Mouse (Mus musculus) CH12.LX (cell line): ENCODE results near the gene Wdpcp.

Source experiments
- BHLHE40 ChIP-seq: IDR thresholded peaks from 2 replicates; pipeline ENCODE4 v1.6.1; 2011; ENCODE audit warnings: mild to moderate bottlenecking, low read depth, low read length, improper control_type of control experiment
- CHD2 ChIP-seq: IDR thresholded peaks from 2 replicates; pipeline ENCODE4 v1.6.1; 2011; ENCODE audit warnings: low read length, improper control_type of control experiment
- CTCF ChIP-seq, 2 experiments: IDR thresholded peaks in 1 of 2; conservative IDR thresholded peaks in 1 of 2; 2 replicates each; pipeline ENCODE4 v1.5.1; 2011 to 2012; ENCODE audit warnings: low read depth in 2 of 2, low read length in 2 of 2, improper control_type of control experiment in 1 of 2, inconsistent platforms in 1 of 2, mild to moderate bottlenecking in 1 of 2, moderate library complexity in 1 of 2
- ETS1 ChIP-seq: conservative IDR thresholded peaks from 2 replicates; pipeline ENCODE4 v1.6.1; 2012; ENCODE audit warnings: low read depth, mild to moderate bottlenecking, inconsistent platforms, low read length, improper control_type of control experiment, moderate library complexity
- HCFC1 ChIP-seq: IDR thresholded peaks from 2 replicates; pipeline ENCODE4 v1.6.1; 2012; ENCODE audit warnings: low read depth, mild to moderate bottlenecking, inconsistent platforms, low read length, improper control_type of control experiment
- MAX ChIP-seq: IDR thresholded peaks from 2 replicates; pipeline ENCODE4 v1.6.1; 2011; ENCODE audit warnings: low read length, improper control_type of control experiment
- MEF2A ChIP-seq: IDR thresholded peaks from 2 replicates; pipeline ENCODE4 v1.6.1; 2014; ENCODE audit warnings: low read depth, mild to moderate bottlenecking, inconsistent platforms, low read length, improper control_type of control experiment, borderline replicate concordance
- MXI1 ChIP-seq: IDR thresholded peaks from 2 replicates; pipeline ENCODE4 v1.6.1; 2011; ENCODE audit warnings: mild to moderate bottlenecking, low read depth, low read length, improper control_type of control experiment
- NELFE ChIP-seq: IDR thresholded peaks from 2 replicates; pipeline ENCODE4 v1.6.1; 2011; ENCODE audit warnings: low read depth, low read length, improper control_type of control experiment
- POLR2A ChIP-seq: IDR thresholded peaks from 2 replicates; pipeline ENCODE4 v1.6.1; 2011; ENCODE audit warnings: low read depth, mild to moderate bottlenecking, improper control_type of control experiment, low read length
- POLR2AphosphoS2 ChIP-seq: IDR thresholded peaks from 2 replicates; pipeline ENCODE4 v1.6.1; 2011; ENCODE audit warnings: low read depth, low read length, improper control_type of control experiment
- RAD21 ChIP-seq: IDR thresholded peaks from 2 replicates; pipeline ENCODE4 v1.6.1; 2011; ENCODE audit warnings: low read depth, mild to moderate bottlenecking, low read length, improper control_type of control experiment, moderate library complexity
- TCF12 ChIP-seq: IDR thresholded peaks from 2 replicates; pipeline ENCODE4 v1.6.1; 2014; ENCODE audit warnings: low read depth, mild to moderate bottlenecking, inconsistent platforms, low read length, improper control_type of control experiment

DNA sequence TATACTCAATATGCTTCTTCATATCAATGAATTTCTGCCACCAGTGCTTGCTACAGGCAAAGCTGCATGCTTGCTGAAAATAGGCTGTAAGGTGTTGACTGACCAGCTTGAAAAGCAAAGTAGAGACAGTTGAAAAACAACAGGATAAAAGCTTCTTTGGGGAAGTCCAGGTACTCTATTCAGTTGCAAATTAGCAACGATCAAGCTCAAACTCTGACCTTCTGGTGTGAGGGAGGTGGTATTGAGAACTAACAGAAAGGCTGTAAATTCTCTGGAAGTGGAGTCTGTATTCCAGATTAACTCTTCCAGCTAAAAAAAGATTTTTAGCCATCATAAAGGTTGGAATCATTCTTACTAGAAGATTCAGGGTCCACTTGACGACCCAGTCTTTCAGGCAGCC lies 303.0 kb downstream of the Wdpcp start:
- no peak for TF ChIP-seq CTCF (conservative IDR thresholded peaks at IDR 0.05 in 1 of 2, IDR thresholded peaks at IDR 0.05 in 1 of 2; ENCODE audit: low read depth in 2 of 2, low read length in 2 of 2)
- TF ChIP-seq BHLHE40 = no peak
- TF ChIP-seq MEF2A = no peak
- no peak for TF ChIP-seq TCF12
- no peak for TF ChIP-seq MXI1
- TF ChIP-seq POLR2AphosphoS2 = no peak
- TF ChIP-seq POLR2A = no peak
- TF ChIP-seq MAX = no peak
- TF ChIP-seq CHD2 = no peak
- TF ChIP-seq ETS1 = no peak
- no peak for TF ChIP-seq NELFE
- no peak for TF ChIP-seq RAD21
- TF ChIP-seq HCFC1 = no peak
